Mouse (Mus musculus) erythroblast, embryonic 14.5 days (primary cell): Measurements from ENCODE around the gene Erc1.

Source experiments
- GATA1 ChIP-seq: IDR thresholded peaks from 2 replicates; pipeline ENCODE4 v1.6.1; 2012; ENCODE audit warnings: low read length, inconsistent platforms, mixed read lengths
- TAL1 ChIP-seq: IDR thresholded peaks from 3 replicates; pipeline ENCODE4 v1.6.1; 2012; ENCODE audit warnings: low read length, inconsistent platforms, mixed read lengths

DNA sequence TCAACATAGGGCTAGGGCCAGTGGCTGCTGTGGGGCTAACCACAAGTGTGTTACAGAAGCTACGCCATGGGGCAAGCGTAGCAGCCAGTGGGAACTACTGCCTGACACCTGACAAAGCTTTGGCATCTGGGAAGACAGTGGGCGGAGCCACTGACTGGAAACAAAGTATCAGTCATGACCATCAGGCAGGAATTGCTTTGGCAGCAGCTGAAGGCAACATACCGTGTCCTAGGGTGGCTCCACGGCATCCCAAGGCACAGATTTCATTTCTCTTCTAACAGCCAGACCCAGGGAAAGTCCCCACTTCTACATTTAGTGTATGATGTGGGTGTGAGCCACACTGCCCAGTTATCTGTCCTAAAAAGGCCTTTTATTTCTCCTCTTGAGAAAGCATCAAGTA is 321.5 kb downstream of the Erc1 start:
- TF ChIP-seq GATA1 = no peak
- TF ChIP-seq TAL1 = no peak
